Mouse (Mus musculus) bone marrow, adult 2 months (tissue): Measurements from ENCODE around the gene Ccdc81.

Experiments used
- CTCF ChIP-seq: fragments of 200-500 bp; IDR thresholded peaks from 2 replicates; pipeline ENCODE4 v1.5.1; 2011; ENCODE audit warnings: low read length, control low read depth; ENCODE audit not compliant: control insufficient read depth, insufficient read depth
- POLR2A ChIP-seq: fragments of 200-500 bp; IDR thresholded peaks from 2 replicates; pipeline ENCODE4 v1.6.1; 2011; ENCODE audit warnings: low read depth, mild to moderate bottlenecking, control low read depth, low read length, borderline replicate concordance; ENCODE audit not compliant: control insufficient read depth

DNA sequence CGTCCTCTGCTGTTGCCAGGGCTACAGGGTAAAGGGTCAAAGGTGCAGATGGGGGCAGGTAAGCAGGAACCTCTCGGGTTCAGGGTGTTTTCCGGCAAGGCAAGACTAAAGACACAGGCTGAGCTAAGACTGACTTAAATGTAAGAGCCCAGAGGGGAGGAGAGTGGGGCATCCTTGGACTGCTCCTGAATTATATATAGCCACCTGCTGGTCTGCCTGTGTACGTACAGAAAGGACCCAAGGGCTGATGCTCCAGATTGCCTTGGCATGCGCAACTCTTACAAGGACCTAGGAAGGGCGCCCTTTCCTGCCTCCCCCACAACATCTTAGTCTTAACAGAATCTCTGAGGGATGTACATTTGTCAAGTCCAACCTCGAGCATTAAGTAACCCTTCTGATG is 74.2 kb downstream of the Ccdc81 start:
- TF ChIP-seq CTCF (no peak; the same call in 1 of the 2 replicates), POLR2A (no peak)
